Mouse (Mus musculus): Measurements from ENCODE around the gene Unc93a2.
"Not testable (repeated sequence)": the region's sequence is repeated elsewhere in the genome, so short reads cannot be mapped to it uniquely, and the experiment has no call there.

The Unc93a2 gene

DNA sequence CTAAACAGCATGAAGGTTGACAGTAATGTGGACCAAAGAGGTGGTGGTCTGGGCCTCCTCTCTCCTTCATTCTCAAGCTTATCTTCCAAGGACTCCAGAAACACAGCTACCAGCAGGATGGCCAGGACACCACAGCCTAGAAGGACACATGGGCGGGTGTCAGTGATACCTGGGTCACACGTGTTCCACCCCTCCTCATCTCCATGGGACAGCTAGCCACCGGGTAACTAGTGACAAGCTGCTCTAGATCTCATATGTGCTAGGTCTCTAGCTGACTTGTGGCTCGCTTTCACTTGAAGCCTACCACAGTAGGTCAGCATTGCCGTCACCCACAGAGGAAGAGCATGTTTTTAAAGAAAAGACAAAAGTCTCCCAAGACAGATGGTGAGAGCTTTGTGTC is 13.4 kb downstream of the Unc93a2 start, which contains the start of gene Gm49630:
Gene Gm49630, minus strand, starts transcription at position 101 of the 400 bp plus-strand sequence.
- not testable (repeated sequence) for DNase-seq (ENCODE audit: low spot score)

DNA sequence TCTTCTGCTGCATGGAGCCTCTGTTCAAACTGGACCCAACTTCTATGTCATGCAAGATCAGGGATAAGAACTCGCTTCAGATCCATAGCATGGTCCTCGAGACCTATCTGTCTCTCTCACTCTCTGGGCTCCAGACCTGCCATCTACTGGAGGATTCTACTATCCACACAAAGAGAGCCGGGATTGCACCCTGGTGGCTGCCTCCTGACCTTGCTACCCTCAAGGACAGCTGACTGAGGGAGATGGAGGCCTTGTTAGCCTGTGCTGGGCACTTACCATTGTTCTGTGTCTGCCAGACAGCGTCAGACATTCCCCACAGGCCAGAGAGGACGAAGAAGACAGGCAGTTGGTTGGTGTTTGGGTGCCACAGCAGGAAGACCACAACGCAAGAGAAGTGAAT is 15.9 kb downstream of the Unc93a2 start:
- DNase-seq (ENCODE audit: low spot score): not testable (repeated sequence)

DNA sequence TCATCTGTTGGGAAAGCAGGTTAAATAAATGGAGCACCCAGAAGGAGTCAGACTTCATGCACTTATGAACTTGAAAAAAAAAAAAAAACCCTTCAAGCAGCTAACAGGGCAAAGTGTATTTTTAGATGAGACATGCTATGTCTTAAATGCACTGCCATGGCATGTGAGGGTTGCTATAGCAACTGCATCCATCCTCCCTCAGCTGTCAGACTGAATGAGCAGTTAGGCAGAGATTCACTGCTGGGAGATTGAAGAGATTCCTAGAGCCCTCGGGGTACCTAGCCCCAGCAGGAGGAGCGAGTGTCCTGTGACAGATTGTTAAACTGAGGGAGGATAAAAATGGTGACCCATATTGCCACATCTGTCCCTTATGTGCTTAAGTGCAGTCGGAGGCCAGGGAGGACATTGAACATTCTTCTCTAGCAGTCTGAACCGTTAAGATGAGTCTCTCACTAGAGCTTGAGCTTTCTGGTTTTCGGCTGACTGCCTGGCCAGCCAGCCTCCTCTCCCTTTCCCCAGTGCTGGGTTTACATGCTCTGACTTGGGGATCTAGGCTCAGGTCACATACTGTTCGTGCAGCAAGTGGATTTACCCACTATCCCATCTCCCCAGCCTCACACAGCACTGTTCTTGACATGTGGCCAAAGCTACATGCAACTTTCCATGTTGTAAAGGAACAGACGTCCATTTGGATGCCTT is 18.4 kb downstream of the Unc93a2 start:
- not testable (repeated sequence) for DNase-seq (ENCODE audit: low spot score)

DNA sequence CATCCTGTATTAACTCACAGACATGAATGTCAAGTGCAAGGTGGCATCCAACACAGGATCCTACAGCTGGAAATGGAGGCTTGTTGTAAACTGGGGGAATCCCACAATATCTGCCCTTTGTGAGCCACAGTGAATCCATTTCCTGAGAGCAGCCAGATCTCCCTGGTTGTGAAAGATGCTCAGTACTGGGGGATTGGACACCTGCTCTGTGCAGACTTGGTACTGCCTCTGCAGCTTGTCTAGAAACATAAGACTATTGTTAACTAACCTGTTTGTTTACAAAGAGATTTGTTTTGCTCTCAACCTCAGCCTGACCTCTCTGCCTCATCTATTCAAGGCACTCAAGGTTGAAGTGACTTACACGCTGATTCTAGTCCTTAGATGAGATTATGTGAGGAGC is 19.0 kb downstream of the Unc93a2 start:
- DNase-seq (ENCODE audit: low spot score): not testable (repeated sequence)

DNA sequence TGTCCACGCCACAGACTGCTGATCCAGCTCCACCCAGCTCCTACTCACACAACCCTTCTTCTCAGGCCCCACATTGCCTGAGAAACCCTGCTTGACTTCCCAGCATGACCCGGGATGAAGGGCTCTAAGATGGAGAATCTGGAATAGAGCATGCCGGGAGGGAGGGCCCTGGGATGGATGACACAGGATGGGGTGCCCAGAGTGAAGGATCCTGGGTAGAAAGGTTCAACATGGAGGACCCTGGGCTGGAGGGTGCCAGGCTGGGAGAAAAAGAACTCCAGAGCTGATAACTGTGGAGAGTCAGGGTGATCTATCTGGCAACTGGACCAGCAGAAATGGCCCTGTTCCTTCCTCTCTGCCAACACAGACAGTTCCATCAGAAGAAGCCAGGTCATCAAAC is 19.6 kb downstream of the Unc93a2 start:
- not testable (repeated sequence) for DNase-seq (ENCODE audit: low spot score)

DNA sequence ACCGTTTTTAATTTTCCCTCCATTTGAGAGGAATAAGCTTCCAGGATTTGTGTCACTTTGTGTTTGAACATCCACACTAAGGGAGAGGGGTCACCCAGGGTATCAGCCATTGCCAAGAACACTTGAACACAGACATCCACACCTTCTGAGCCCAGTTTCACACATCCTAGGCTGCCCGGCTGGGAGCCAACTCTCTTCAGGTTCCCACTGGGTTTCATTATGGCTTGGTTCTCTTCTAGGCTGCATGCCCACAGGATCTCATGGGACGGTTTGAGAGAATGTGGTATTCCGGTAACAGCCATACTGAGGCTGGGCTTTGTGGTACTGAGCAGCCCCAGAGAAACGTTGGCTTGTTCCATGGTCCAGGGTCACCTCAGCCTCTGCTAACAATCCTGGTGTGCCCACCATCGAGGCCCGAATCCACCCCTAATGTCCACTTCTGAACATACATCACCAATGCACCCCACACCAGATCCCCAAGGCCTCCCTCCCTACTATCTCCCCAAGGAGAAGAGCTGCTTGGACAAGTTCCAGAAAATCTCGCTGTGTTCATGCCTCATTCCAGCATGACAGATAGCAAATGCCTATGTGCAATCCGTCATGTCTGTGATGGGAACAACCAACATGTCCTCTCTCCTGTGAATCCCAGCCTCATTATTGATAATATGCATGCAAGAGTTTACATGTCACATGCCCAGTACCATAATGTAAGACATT is 24.4 kb downstream of the Unc93a2 start:
- not testable (repeated sequence) for DNase-seq (ENCODE audit: low spot score)

DNA sequence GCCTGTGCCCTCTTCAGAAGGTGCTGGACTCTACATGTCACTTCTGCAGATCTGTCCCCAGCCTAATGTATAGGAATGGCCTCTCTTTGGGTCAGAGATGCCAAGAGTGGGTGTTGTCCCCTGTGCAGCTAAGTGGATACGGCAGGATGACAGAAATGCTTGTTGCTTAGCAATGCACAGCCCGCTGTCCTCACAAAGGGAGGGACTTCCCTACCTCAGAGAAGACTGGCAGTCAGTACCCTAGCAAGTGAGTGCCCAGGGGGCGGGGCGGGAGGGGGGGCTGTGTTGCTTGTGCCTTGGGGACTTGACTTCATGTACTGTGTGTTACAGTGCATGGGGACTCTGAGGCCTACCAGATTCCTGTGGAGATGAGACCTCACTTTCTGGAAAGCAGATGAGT is 25.5 kb downstream of the Unc93a2 start:
- DNase-seq (ENCODE audit: low spot score): not testable (repeated sequence)

- not testable (repeated sequence) for DNase-seq (ENCODE audit: low spot score)
These were observed 32.7 kb downstream of the Unc93a2 start, which contains the start of gene Ttll2 for GRCm38 (mm10) chr17:7352596-7352995. Ttll2 (minus strand) TSS chr17:7352696.

- DNase-seq (ENCODE audit: low spot score): not testable (repeated sequence)
These were observed 36.5 kb downstream of the Unc93a2 start for GRCm38 (mm10) chr17:7348765-7349164.

GRCm38 (mm10) chr17:7337381-7337780 is 47.9 kb downstream of the Unc93a2 start:
- not testable (repeated sequence) for DNase-seq (ENCODE audit: low spot score)

DNA sequence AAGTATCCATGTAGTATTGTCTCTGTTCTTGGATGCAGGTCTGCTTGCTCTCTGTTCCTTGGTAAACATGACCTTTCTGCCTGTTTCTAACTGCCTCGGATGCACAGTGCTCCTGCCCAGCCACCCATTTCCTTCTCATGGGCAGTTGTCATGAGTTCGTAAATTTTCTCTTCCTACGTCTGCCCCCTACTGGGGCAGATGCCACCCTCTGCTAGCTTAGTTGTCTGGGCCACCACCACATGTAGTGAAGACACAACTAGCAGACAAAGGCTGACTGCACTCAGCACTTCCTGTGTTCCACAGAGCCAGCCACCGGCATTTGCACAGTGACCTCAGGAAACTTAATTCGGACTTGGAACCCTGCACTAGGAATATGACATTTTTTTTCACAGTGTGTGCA is 52.5 kb downstream of the Unc93a2 start:
- DNase-seq (ENCODE audit: low spot score): not testable (repeated sequence)

- not testable (repeated sequence) for DNase-seq (ENCODE audit: low spot score)
These were observed 58.8 kb downstream of the Unc93a2 start for GRCm38 (mm10) chr17:7326415-7326814.

DNA sequence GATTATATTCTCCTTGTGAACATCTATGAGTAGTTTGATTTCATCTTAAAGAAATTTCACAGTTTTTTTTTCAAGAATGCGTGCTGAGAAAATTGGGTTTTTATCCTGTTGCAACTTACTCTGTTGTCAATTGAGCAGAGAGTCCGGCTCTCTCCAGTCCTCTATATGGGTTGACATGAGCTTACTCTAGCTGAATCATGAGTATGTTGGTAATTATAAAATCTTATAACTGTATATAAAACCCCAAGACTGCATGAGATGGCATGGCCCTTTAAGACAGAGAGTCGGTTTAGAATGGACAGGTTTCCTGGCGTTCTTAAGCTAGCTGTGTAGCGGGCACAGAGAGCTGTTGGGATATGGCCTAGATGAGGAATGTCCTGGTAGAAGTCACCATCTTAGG is 60.9 kb downstream of the Unc93a2 start, which contains the start of gene Tcp10a:
Gene Tcp10a, plus strand, starts transcription at position 301 of the 400 bp plus-strand sequence.
- DNase-seq (ENCODE audit: low spot score): not testable (repeated sequence)

DNA sequence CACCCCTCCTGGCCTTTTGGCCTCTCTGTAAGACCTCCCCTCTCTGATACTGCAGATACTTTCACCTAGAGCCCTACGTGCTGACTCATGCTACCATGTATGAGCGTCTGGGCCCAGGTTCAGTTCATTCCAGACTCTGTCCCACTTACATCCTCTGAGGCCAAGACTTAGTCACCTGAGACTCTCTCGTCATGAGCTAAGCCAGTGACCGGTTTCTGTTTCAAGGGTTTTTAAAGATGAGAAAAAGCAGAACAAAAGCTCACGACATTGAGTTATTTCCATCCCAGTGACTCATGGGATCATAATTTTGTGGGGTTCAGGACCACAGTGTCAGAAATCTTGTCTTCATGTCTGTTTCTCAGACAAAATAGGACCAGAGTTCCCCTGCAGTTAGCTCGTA is 65.5 kb downstream of the Unc93a2 start:
- not testable (repeated sequence) for DNase-seq (ENCODE audit: low spot score)

DNA sequence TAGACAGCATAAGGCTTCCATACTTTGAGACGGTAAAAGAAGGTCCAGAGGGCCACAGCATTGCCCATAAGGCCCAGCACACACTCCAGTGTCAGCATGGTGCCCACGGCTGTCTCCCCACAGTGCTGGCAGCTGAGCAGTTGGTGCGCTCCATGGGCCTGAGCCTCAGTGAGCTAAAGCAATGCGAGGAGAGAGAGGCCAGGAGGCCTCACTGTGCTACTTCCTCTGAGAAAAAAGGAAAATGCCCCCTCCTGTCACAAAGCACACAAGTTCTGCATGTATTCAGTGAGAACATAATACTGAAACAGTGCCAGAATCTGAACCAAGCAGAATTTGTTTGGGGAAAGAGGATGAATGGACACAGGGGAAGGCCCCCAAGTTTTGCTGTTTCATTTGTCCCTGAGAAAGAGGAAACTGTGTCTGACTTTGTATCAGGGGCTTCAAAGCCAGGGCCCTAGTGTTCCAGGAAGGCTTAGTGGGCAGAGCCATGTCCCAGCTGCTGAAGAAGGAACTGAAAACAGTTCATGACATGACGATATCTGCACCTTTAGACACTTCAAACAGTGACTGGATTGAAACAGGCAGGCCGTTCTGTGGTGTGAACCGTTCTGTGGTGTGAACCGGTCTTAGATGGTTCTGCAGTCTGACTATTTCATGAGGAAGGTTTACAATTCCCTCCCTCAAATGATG is 69.4 kb downstream of the Unc93a2 start:
- not testable (repeated sequence) for DNase-seq (ENCODE audit: low spot score)

Data from left cerebral cortex, adult 11 months (tissue).